8 mouse cellular contexts compared by ENCODE assay signal in genomic region chr11:97569301-97569724, GRCm38 (mm10). TPM values are rescaled to one million over a fixed set of nuclear protein-coding genes. Genes with fewer than 3 reads are reported as not detected.
DNase-seq lines count a peak whose midpoint lies in the region; ATAC-seq and TF ChIP-seq lines count a peak whose summit lies in the region.

No protein-coding gene starts in this region.

- peak; percentile 71 for DNase-seq in cerebellum, adult 11-12 months
- DNase-seq in cerebellum, postnatal 4 days (ENCODE audit: low spot score in 2 of 2), result no peak
- peak; percentile 71 for DNase-seq in right cerebral cortex, adult 18-20 months
- DNase-seq in right cerebral cortex, postnatal 36 days (ENCODE audit: low spot score in 2 of 2), result no peak
- DNase-seq in ovary, postnatal 14 days (ENCODE audit: low spot score), result no peak
- no peak for DNase-seq in urinary bladder, postnatal 10 days (ENCODE audit: low spot score)

- H3K4me3 ChIP-seq in hindbrain, embryonic 13.5 days, result no peak overlapping the region
- no peak overlapping the region; the same call in 1 of the 2 replicates for H3K4me3 ChIP-seq in olfactory bulb, adult 2 months (ENCODE audit: insufficient read depth, low read depth, low read length)

- H3K9ac ChIP-seq in hindbrain, embryonic 13.5 days, result peak overlapping the region; percentile 49; the same call in 1 of the 2 replicates

- H3K4me2 ChIP-seq in hindbrain, embryonic 13.5 days, result peak overlapping the region; percentile 36; the same call in 1 of the 2 replicates

- no peak for ATAC-seq in hindbrain, embryonic 13.5 days (ENCODE audit: low FRiP score)

- 0 out of 2 replicates have a peak, but pooled peaks cover 5% of the 10 kb centered on the region for H3K27me3 ChIP-seq in hindbrain, embryonic 13.5 days

- H3K9me3 ChIP-seq in hindbrain, embryonic 13.5 days, result no peaks in the 10 kb centered on the region

- no peak for TF ChIP-seq POLR2A in olfactory bulb, adult 2 months (IDR thresholded peaks at IDR 0.05; ENCODE audit: insufficient read depth, low read depth, low read length)

- TF ChIP-seq CTCF in olfactory bulb, adult 2 months (IDR thresholded peaks at IDR 0.05; ENCODE audit: insufficient read depth, low read depth, low read length), result no peak

- H3K27ac ChIP-seq in hindbrain, embryonic 13.5 days, result peak overlapping the region; percentile 40; the same call in 1 of the 2 replicates
- peak overlapping the region; percentile 47 for H3K27ac ChIP-seq in olfactory bulb, adult 2 months (ENCODE audit: insufficient read depth, low read depth, low read length)

- H3K36me3 ChIP-seq in hindbrain, embryonic 13.5 days, result no peaks in the 10 kb centered on the region

- H3K4me1 ChIP-seq in hindbrain, embryonic 13.5 days (replicated peaks), result peaks cover 99% of the 10 kb centered on the region
- H3K4me1 ChIP-seq in olfactory bulb, adult 2 months (ENCODE audit: control insufficient read depth, insufficient read depth, low read length), result peaks cover 75% of the 10 kb centered on the region

- WGBS in hindbrain, embryonic 13.5 days, result 23% methylated on average over 5 of the region's 5 CpGs
- 20% methylated on average over 5 of the region's 5 CpGs for WGBS in olfactory bulb, adult 2 months

RNA-seq across cellular contexts. Expression of gene Srcin1, which starts 6.7 kb away (rescaled TPM):
- 6.0 and 7.0 TPM in 2 replicates for polyA plus RNA-seq in hindbrain, embryonic 13.5 days (2015; fragmentation: Nextera tagmentation; extraction: Ambion mirVana)
- polyA plus RNA-seq in olfactory bulb, adult 2 months (2012; ENCODE audit: insufficient read depth, insufficient read length, low replicate concordance, missing spikeins), result not detected in 2 replicates

Comparison
In these comparisons a context has a peak if more than half of its experiments do, and no peak if none do; other contexts are left out.
1. DNase-seq: peak in cerebellum, adult 11-12 months (single experiment) and right cerebral cortex, adult 18-20 months (single experiment); none in cerebellum, postnatal 4 days (0 of 2), right cerebral cortex, postnatal 36 days (0 of 2), ovary, postnatal 14 days (single experiment) and urinary bladder, postnatal 10 days (single experiment).